Mouse (Mus musculus): ENCODE results near the gene Rbbp8nl. TPM values are rescaled to one million over a fixed set of nuclear protein-coding genes. Genes with fewer than 3 reads are reported as not detected.

Gene Rbbp8nl
- not detected for total RNA-seq (2021)
- long read RNA-seq, experiment 1, result 0 reads
- long read RNA-seq, experiment 2, result 0 reads

GRCm38 (mm10) chr2:180289440-180290108, at the start of gene Rbbp8nl:
Gene Rbbp8nl, minus strand, starts transcription at chr2:180289879.
- intact Hi-C loops (cut with DNase I), result loop anchor here (10.0 kb wide), 1 partner anchor 465 kb away; no protein-coding TSS in a partner anchor
- Histone ChIP-seq H3K4me3 (no peak within 1 kb of the TSS), H3K27ac (no peak within 1 kb of the TSS)
- DNase-seq (ENCODE audit: extremely low spot score in 1 of 2, low spot score in 2 of 2), result no peak
- TF ChIP-seq CTCF (IDR thresholded peaks at IDR 0.05), result no peak

GRCm38 (mm10) chr2:180334551-180334986, 44.9 kb upstream of the Rbbp8nl start, which contains the start of gene Gata5:
Gene Gata5, minus strand, starts transcription at chr2:180334699.
- intact Hi-C loops (cut with DNase I), result no loop called here
- no peak for DNase-seq (ENCODE audit: extremely low spot score in 1 of 2, low spot score in 2 of 2)
- Histone ChIP-seq H3K4me3 (no peak within 1 kb of the TSS), H3K27ac (no peak within 1 kb of the TSS)
- no peak for TF ChIP-seq CTCF (IDR thresholded peaks at IDR 0.05)

- intact Hi-C loops (cut with DNase I), result no loop called here
- no peak overlapping the region for H3K4me3 ChIP-seq
- H3K27ac ChIP-seq, result no peak overlapping the region
- TF ChIP-seq CTCF (IDR thresholded peaks at IDR 0.05), result no peak
- no peak for DNase-seq (ENCODE audit: extremely low spot score in 1 of 2, low spot score in 2 of 2)
Measured at GRCm38 (mm10) chr2:180333778-180334550, 44.3 kb upstream of the Rbbp8nl start.

GRCm38 (mm10) chr2:180329466-180329865, 39.8 kb upstream of the Rbbp8nl start:
- Histone ChIP-seq H3K27ac (no peak overlapping the region), H3K4me3 (no peak overlapping the region)
- intact Hi-C loops (cut with DNase I), result no loop called here
- no peak for DNase-seq (ENCODE audit: extremely low spot score in 1 of 2, low spot score in 2 of 2)
- no peak for TF ChIP-seq CTCF (IDR thresholded peaks at IDR 0.05)

GRCm38 (mm10) chr2:180322674-180323355, 33.1 kb upstream of the Rbbp8nl start:
- H3K4me3 ChIP-seq, result no peak overlapping the region
- DNase-seq (ENCODE audit: extremely low spot score in 1 of 2, low spot score in 2 of 2), result no peak
- intact Hi-C loops (cut with DNase I), result no loop called here
- no peak for TF ChIP-seq CTCF (IDR thresholded peaks at IDR 0.05)
- no peak overlapping the region for H3K27ac ChIP-seq

GRCm38 (mm10) chr2:180320216-180320615, 30.5 kb upstream of the Rbbp8nl start:
- intact Hi-C loops (cut with DNase I), result no loop called here
- Histone ChIP-seq H3K4me3 (no peak overlapping the region), H3K27ac (no peak overlapping the region)
- no peak for TF ChIP-seq CTCF (IDR thresholded peaks at IDR 0.05)
- DNase-seq (ENCODE audit: extremely low spot score in 1 of 2, low spot score in 2 of 2), result no peak

GRCm38 (mm10) chr2:180317591-180317990, 27.9 kb upstream of the Rbbp8nl start:
- intact Hi-C loops (cut with DNase I), result no loop called here
- Histone ChIP-seq H3K27ac (no peak overlapping the region), H3K4me3 (no peak overlapping the region)
- TF ChIP-seq CTCF (IDR thresholded peaks at IDR 0.05), result no peak
- DNase-seq (ENCODE audit: extremely low spot score in 1 of 2, low spot score in 2 of 2), result no peak

GRCm38 (mm10) chr2:180314292-180314691, 24.6 kb upstream of the Rbbp8nl start:
- DNase-seq (ENCODE audit: extremely low spot score in 1 of 2, low spot score in 2 of 2), result no peak
- intact Hi-C loops (cut with DNase I), result no loop called here
- Histone ChIP-seq H3K27ac (no peak overlapping the region), H3K4me3 (no peak overlapping the region)
- TF ChIP-seq CTCF (IDR thresholded peaks at IDR 0.05), result no peak

GRCm38 (mm10) chr2:180311147-180311546, 21.5 kb upstream of the Rbbp8nl start:
- H3K27ac ChIP-seq, result no peak overlapping the region
- DNase-seq (ENCODE audit: extremely low spot score in 1 of 2, low spot score in 2 of 2), result no peak
- intact Hi-C loops (cut with DNase I), result no loop called here
- no peak for TF ChIP-seq CTCF (IDR thresholded peaks at IDR 0.05)
- no peak overlapping the region for H3K4me3 ChIP-seq

- no peak for TF ChIP-seq CTCF (IDR thresholded peaks at IDR 0.05)
- Histone ChIP-seq H3K4me3 (no peak overlapping the region), H3K27ac (no peak overlapping the region)
- DNase-seq (ENCODE audit: extremely low spot score in 1 of 2, low spot score in 2 of 2), result no peak
- intact Hi-C loops (cut with DNase I), result no loop called here
Measured at GRCm38 (mm10) chr2:180307680-180308079, 18.0 kb upstream of the Rbbp8nl start.

GRCm38 (mm10) chr2:180306423-180307168, 16.9 kb upstream of the Rbbp8nl start:
- intact Hi-C loops (cut with DNase I), result no loop called here
- DNase-seq (ENCODE audit: extremely low spot score in 1 of 2, low spot score in 2 of 2), result no peak
- Histone ChIP-seq H3K27ac (no peak overlapping the region), H3K4me3 (no peak overlapping the region)
- TF ChIP-seq CTCF (IDR thresholded peaks at IDR 0.05), result no peak

Data from left cerebral cortex, adult 2 months (tissue).